Mouse (Mus musculus): ENCODE results near the gene Otof. TPM values are rescaled to one million over a fixed set of nuclear protein-coding genes. Genes with fewer than 3 reads are reported as not detected.
A peak's percentile ranks its signal among the peaks of the same experiment; 100 is the strongest.

Gene Otof
- polyA plus RNA-seq, 1 experiment, result 0.05 TPM

- Histone ChIP-seq H3K4me1 (ENCODE audit: control insufficient read depth, insufficient read depth, low read length) (no peaks in the 10 kb centered on the region), H3K4me3 (ENCODE audit: insufficient read depth, low read depth, low read length) (no peak overlapping the region), H3K27me3 (replicated peaks; ENCODE audit: control insufficient read depth, insufficient read depth, low read length) (no peaks in the 10 kb centered on the region), H3K27ac (ENCODE audit: insufficient read depth, low read depth, low read length) (no peak overlapping the region), H3K36me3 (ENCODE audit: control insufficient read depth, insufficient read depth, low read length) (no peaks in the 10 kb centered on the region)
- TF ChIP-seq CTCF (conservative IDR thresholded peaks at IDR 0.05; ENCODE audit: insufficient read depth, insufficient read length, low read depth, low read length), result no peak
- no peak for TF ChIP-seq POLR2A (IDR thresholded peaks at IDR 0.05; ENCODE audit: low read depth, low read length)
- 49% methylated on average over 5 of the region's 5 CpGs for WGBS
- DNase-seq, result no peak
These were observed 117.8 kb downstream of the Otof start for GRCm38 (mm10) chr5:30343886-30344285.

GRCm38 (mm10) chr5:30343107-30343506 lies 118.6 kb downstream of the Otof start:
- Histone ChIP-seq H3K36me3 (ENCODE audit: control insufficient read depth, insufficient read depth, low read length) (no peaks in the 10 kb centered on the region), H3K4me1 (ENCODE audit: control insufficient read depth, insufficient read depth, low read length) (no peaks in the 10 kb centered on the region), H3K27me3 (replicated peaks; ENCODE audit: control insufficient read depth, insufficient read depth, low read length) (no peaks in the 10 kb centered on the region), H3K27ac (ENCODE audit: insufficient read depth, low read depth, low read length) (no peak overlapping the region), H3K4me3 (ENCODE audit: insufficient read depth, low read depth, low read length) (no peak overlapping the region)
- WGBS, result 5% methylated on average over 9 of the region's 9 CpGs
- peak; percentile 96 for TF ChIP-seq CTCF (conservative IDR thresholded peaks at IDR 0.05; ENCODE audit: insufficient read depth, insufficient read length, low read depth, low read length)
- TF ChIP-seq POLR2A (IDR thresholded peaks at IDR 0.05; ENCODE audit: low read depth, low read length), result no peak
- DNase-seq, result peak; percentile 60

GRCm38 (mm10) chr5:30342601-30343015 lies 119.1 kb downstream of the Otof start:
- H3K27ac ChIP-seq (ENCODE audit: insufficient read depth, low read depth, low read length), result no peak overlapping the region
- no peaks in the 10 kb centered on the region for H3K27me3 ChIP-seq (replicated peaks; ENCODE audit: control insufficient read depth, insufficient read depth, low read length)
- 15% methylated on average over 17 of the region's 17 CpGs for WGBS
- no peaks in the 10 kb centered on the region for H3K4me1 ChIP-seq (ENCODE audit: control insufficient read depth, insufficient read depth, low read length)
- H3K4me3 ChIP-seq (ENCODE audit: insufficient read depth, low read depth, low read length), result no peak overlapping the region
- no peaks in the 10 kb centered on the region for H3K36me3 ChIP-seq (ENCODE audit: control insufficient read depth, insufficient read depth, low read length)
- no peak for DNase-seq
- TF ChIP-seq CTCF (conservative IDR thresholded peaks at IDR 0.05; ENCODE audit: insufficient read depth, insufficient read length, low read depth, low read length) (no peak), POLR2A (IDR thresholded peaks at IDR 0.05; ENCODE audit: low read depth, low read length) (no peak)

- Histone ChIP-seq H3K27ac (ENCODE audit: insufficient read depth, low read depth, low read length) (no peak overlapping the region), H3K27me3 (replicated peaks; ENCODE audit: control insufficient read depth, insufficient read depth, low read length) (no peaks in the 10 kb centered on the region), H3K4me1 (ENCODE audit: control insufficient read depth, insufficient read depth, low read length) (no peaks in the 10 kb centered on the region), H3K36me3 (ENCODE audit: control insufficient read depth, insufficient read depth, low read length) (no peaks in the 10 kb centered on the region), H3K4me3 (ENCODE audit: insufficient read depth, low read depth, low read length) (no peak overlapping the region)
- TF ChIP-seq CTCF (conservative IDR thresholded peaks at IDR 0.05; ENCODE audit: insufficient read depth, insufficient read length, low read depth, low read length) (no peak), POLR2A (IDR thresholded peaks at IDR 0.05; ENCODE audit: low read depth, low read length) (no peak)
- DNase-seq, result no peak
- 91% methylated on average over 11 of the region's 11 CpGs for WGBS
These were observed 119.9 kb downstream of the Otof start for GRCm38 (mm10) chr5:30341601-30342365.

GRCm38 (mm10) chr5:30340815-30341214 lies 120.9 kb downstream of the Otof start:
- Histone ChIP-seq H3K27ac (ENCODE audit: insufficient read depth, low read depth, low read length) (no peak overlapping the region), H3K4me1 (ENCODE audit: control insufficient read depth, insufficient read depth, low read length) (no peaks in the 10 kb centered on the region), H3K36me3 (ENCODE audit: control insufficient read depth, insufficient read depth, low read length) (no peaks in the 10 kb centered on the region), H3K27me3 (replicated peaks; ENCODE audit: control insufficient read depth, insufficient read depth, low read length) (no peaks in the 10 kb centered on the region), H3K4me3 (ENCODE audit: insufficient read depth, low read depth, low read length) (no peak overlapping the region)
- WGBS, result 62% methylated on average over 5 of the region's 5 CpGs
- no peak for TF ChIP-seq POLR2A (IDR thresholded peaks at IDR 0.05; ENCODE audit: low read depth, low read length)
- TF ChIP-seq CTCF (conservative IDR thresholded peaks at IDR 0.05; ENCODE audit: insufficient read depth, insufficient read length, low read depth, low read length), result no peak
- no peak for DNase-seq

Other genes starting within 250 kb of the Otof start
- 18.2 and 20.0 TPM in 2 replicates for gene Selenoi, start 229.4 kb downstream of the Otof start, polyA plus RNA-seq (2012; rRNA removed)
- 0.08 and 0.28 TPM in 2 replicates for gene Drc1, start 180.5 kb downstream of the Otof start, polyA plus RNA-seq (2012; rRNA removed)
- 0.19 TPM in 1 of 2 replicates, not detected in the other for gene 1700001C02Rik, start 4.1 kb upstream of the Otof start, polyA plus RNA-seq (2012; rRNA removed)
- not detected in 2 replicates for gene Cib4, start 83.9 kb upstream of the Otof start, polyA plus RNA-seq (2012; rRNA removed)
- gene Kcnk3, start 126.2 kb upstream of the Otof start, polyA plus RNA-seq (2012; rRNA removed), result 25.0 and 30.0 TPM in 2 replicates
- gene Slc35f6, start 186.0 kb upstream of the Otof start, polyA plus RNA-seq (2012; rRNA removed), result 51.2 and 70.6 TPM in 2 replicates
- 6.3 and 6.6 TPM in 2 replicates for gene Cenpa, start 204.8 kb upstream of the Otof start, polyA plus RNA-seq (2012; rRNA removed)
- gene Dpysl5, start 249.6 kb upstream of the Otof start, polyA plus RNA-seq (2012; rRNA removed), result 0.54 and 0.58 TPM in 2 replicates